Mouse (Mus musculus) liver, embryonic 16.5 days (tissue): ENCODE measurements around the gene Casq2. TPM values are rescaled to one million over a fixed set of nuclear protein-coding genes. Genes with fewer than 3 reads are reported as not detected.

ENCODE experiments used
- ATAC-seq: fragments of 200-750 bp; cut with Nextera tagmentation; 2 replicates; pipeline ENCODE4 v1.8.0; 2017; ENCODE audit warnings: low read depth, mild to moderate bottlenecking, moderate number of reproducible peaks, moderate library complexity
- H3K27ac ChIP-seq: fragments of 300-500 bp; sonication (generic); 2 replicates; pipeline ENCODE4 v1.5.1; 2014; ENCODE audit warnings: mild to moderate bottlenecking, low read length
- H3K27me3 ChIP-seq: fragments of 300-500 bp; sonication (generic); 2 replicates; pipeline ENCODE4 v1.6.1; 2014; ENCODE audit warnings: low read depth, low read length, mixed read lengths; ENCODE audit not compliant: control insufficient read depth, insufficient read depth
- H3K36me3 ChIP-seq: fragments of 300-500 bp; sonication (generic); 2 replicates; pipeline ENCODE4 v1.6.1; 2014; ENCODE audit warnings: mild to moderate bottlenecking; ENCODE audit not compliant: control insufficient read depth, insufficient read depth
- H3K4me1 ChIP-seq: fragments of 300-500 bp; sonication (generic); 2 replicates; pipeline ENCODE4 v1.6.1; 2014; ENCODE audit warnings: low read depth, low read length, mixed read lengths; ENCODE audit not compliant: control insufficient read depth
- H3K4me2 ChIP-seq: fragments of 300-500 bp; sonication (generic); 2 replicates; pipeline ENCODE4 v1.6.1; 2014; ENCODE audit warnings: low read depth, low read length, mixed read lengths
- H3K4me3 ChIP-seq: fragments of 300-500 bp; sonication (generic); 2 replicates; pipeline ENCODE4 v1.5.1; 2014; ENCODE audit warnings: low read depth, mild to moderate bottlenecking, low read length
- H3K9ac ChIP-seq: fragments of 300-500 bp; sonication (generic); 2 replicates; pipeline ENCODE4 v1.6.1; 2014; ENCODE audit warnings: low read depth, low read length
- H3K9me3 ChIP-seq: fragments of 300-500 bp; sonication (generic); replicated peaks from 2 replicates; pipeline ENCODE4 v1.6.1; 2016; ENCODE audit warnings: low read length; ENCODE audit not compliant: control insufficient read depth
- WGBS: fragments of 180-500 bp; shearing (Covaris S2); extraction: QIAGEN DNeasy Blood & Tissue Kit; methylation state at CpG from one replicate; pipeline ENCODE4 v1.1.7; 2014; ENCODE audit not compliant: insufficient replicate concordance; 5-methylcytosine and 5-hydroxymethylcytosine counted together
- polyA plus RNA-seq: library from polyadenylated mRNA; unstranded; fragments of >200 nt; fragmentation: Nextera tagmentation; extraction: Ambion mirVana; gene quantifications from 2 replicates; pipeline ENCODE4 v1.2.1, GENCODE M21; 2015

Gene Casq2
- polyA plus RNA-seq, 1 experiment from 2014 or later = 7.8 TPM

- no peaks in the 10 kb centered on the region for H3K36me3 ChIP-seq
- no peak for ATAC-seq
- 76% methylated on average over 6 of the region's 6 CpGs for WGBS
- H3K4me3 ChIP-seq = no peak overlapping the region
- H3K9me3 ChIP-seq = no peaks in the 10 kb centered on the region
- no peak overlapping the region for H3K4me2 ChIP-seq
- no peak overlapping the region for H3K9ac ChIP-seq
- no peaks in the 10 kb centered on the region for H3K27me3 ChIP-seq
- H3K4me1 ChIP-seq = peaks cover 37% of the 10 kb centered on the region
- H3K27ac ChIP-seq = no peak overlapping the region
Observed at GRCm38 (mm10) chr3:102146428-102146827, 60.2 kb downstream of the Casq2 start.

GRCm38 (mm10) chr3:102147189-102147588 is 61.0 kb downstream of the Casq2 start:
- Histone ChIP-seq H3K4me3 (no peak overlapping the region), H3K4me2 (no peak overlapping the region), H3K9me3 (no peaks in the 10 kb centered on the region), H3K36me3 (no peaks in the 10 kb centered on the region), H3K4me1 (peaks cover 37% of the 10 kb centered on the region), H3K27ac (no peak overlapping the region), H3K9ac (no peak overlapping the region), H3K27me3 (no peaks in the 10 kb centered on the region)
- ATAC-seq = no peak
- WGBS = 77% methylated on average over 4 of the region's 4 CpGs

GRCm38 (mm10) chr3:102149941-102150340 is 63.7 kb downstream of the Casq2 start:
- no peak for ATAC-seq
- WGBS = 61% methylated on average over 7 of the region's 7 CpGs

DNA sequence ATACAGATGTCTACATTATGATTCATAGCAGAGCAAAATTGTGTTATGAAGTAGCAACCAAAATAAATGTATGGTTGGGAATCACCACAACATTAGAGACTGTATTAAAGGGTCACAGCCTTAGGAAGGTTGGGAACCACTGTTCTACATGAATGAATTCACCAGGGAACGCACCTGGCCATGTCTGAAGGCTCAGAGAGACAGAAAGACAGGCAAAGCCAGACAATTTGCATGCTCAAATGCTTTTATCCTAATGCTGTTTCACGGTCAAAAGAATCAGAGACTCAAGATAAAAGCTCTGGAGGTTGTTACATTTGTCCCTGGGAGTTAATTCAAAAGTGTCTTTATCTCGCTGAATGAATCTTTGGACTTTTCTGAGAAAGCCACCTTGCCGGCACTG is 65.6 kb downstream of the Casq2 start:
- H3K9ac ChIP-seq = no peak overlapping the region

More at GRCm38 (mm10) chr3:102149941-102150340, 63.7 kb downstream of the Casq2 start:
- H3K4me2 ChIP-seq = no peak overlapping the region
- no peaks in the 10 kb centered on the region for H3K36me3 ChIP-seq
- no peaks in the 10 kb centered on the region for H3K27me3 ChIP-seq
- H3K4me1 ChIP-seq = peaks cover 13% of the 10 kb centered on the region
- H3K27ac ChIP-seq = no peak overlapping the region
- H3K9me3 ChIP-seq = no peaks in the 10 kb centered on the region
- H3K4me3 ChIP-seq = no peak overlapping the region
- H3K9ac ChIP-seq = no peak overlapping the region

DNA sequence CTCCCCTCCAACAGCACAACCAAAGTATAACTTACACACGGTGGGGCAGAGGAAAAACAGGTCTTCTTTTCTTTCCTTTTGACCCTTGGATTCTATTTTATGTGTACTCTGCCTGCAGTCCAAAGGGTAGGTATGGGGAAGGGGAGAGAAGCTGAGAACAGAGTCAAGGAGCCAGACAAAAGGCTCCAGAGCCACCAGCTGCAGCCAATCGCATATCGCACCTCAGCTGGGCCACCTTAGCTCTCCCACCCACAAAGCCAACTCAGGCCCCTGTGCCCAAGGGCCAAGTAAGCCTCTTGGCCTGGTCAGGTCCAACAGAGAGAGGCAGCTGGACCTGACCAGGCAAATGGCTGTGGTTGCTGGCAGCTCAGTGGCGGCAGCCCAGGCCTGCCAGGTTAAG is 66.3 kb downstream of the Casq2 start:
- H3K9me3 ChIP-seq = no peaks in the 10 kb centered on the region
- no peaks in the 10 kb centered on the region for H3K4me1 ChIP-seq
- no peak for ATAC-seq
- 65% methylated on average over 4 of the region's 4 CpGs for WGBS
- no peak overlapping the region for H3K4me2 ChIP-seq
- no peak overlapping the region for H3K4me3 ChIP-seq
- H3K36me3 ChIP-seq = peaks cover 18% of the 10 kb centered on the region
- no peak overlapping the region for H3K27ac ChIP-seq
- H3K27me3 ChIP-seq = no peaks in the 10 kb centered on the region
- no peak overlapping the region for H3K9ac ChIP-seq

More for the DNA sequence above, 65.6 kb downstream of the Casq2 start:
- H3K27me3 ChIP-seq = no peaks in the 10 kb centered on the region
- H3K36me3 ChIP-seq = peaks cover 11% of the 10 kb centered on the region
- H3K4me3 ChIP-seq = no peak overlapping the region
- no peak overlapping the region for H3K4me2 ChIP-seq
- no peak overlapping the region for H3K27ac ChIP-seq
- no peaks in the 10 kb centered on the region for H3K9me3 ChIP-seq
- ATAC-seq = no peak
- 74% methylated on average over 4 of the region's 4 CpGs for WGBS
- no peaks in the 10 kb centered on the region for H3K4me1 ChIP-seq

GRCm38 (mm10) chr3:102152872-102153271 is 66.7 kb downstream of the Casq2 start:
- H3K27me3 ChIP-seq = no peaks in the 10 kb centered on the region
- H3K9ac ChIP-seq = no peak overlapping the region
- 56% methylated on average over 4 of the region's 4 CpGs for WGBS
- H3K36me3 ChIP-seq = peaks cover 22% of the 10 kb centered on the region
- peaks cover 3% of the 10 kb centered on the region for H3K4me1 ChIP-seq
- ATAC-seq = no peak
- no peak overlapping the region for H3K27ac ChIP-seq
- H3K4me3 ChIP-seq = no peak overlapping the region
- no peaks in the 10 kb centered on the region for H3K9me3 ChIP-seq
- H3K4me2 ChIP-seq = no peak overlapping the region

DNA sequence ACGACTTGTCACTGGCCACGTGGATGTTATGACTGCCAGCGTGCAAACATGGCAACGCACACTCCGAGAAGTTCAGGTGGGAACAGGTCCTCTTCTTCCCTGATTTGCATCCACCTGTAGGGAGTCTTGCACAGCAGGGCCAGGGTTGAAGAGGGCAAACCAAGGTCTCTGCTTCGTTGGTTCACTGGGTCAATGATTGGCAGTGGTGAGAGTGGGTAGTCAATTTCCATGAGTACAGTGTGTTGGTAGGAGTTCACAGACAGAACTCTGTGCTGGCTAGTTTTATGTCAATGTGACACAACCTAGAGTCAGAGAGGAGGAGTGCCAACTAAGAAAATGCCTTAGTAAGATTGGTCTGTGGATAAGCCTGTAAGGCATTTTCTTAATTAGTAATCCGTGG is 67.9 kb downstream of the Casq2 start:
- H3K9ac ChIP-seq = no peak overlapping the region
- no peak overlapping the region for H3K4me3 ChIP-seq
- peaks cover 7% of the 10 kb centered on the region for H3K4me1 ChIP-seq
- WGBS = 86% methylated on average over 7 of the region's 7 CpGs
- no peak overlapping the region for H3K27ac ChIP-seq
- no peaks in the 10 kb centered on the region for H3K9me3 ChIP-seq
- no peak overlapping the region for H3K4me2 ChIP-seq
- peaks cover 32% of the 10 kb centered on the region for H3K36me3 ChIP-seq
- ATAC-seq = no peak
- no peaks in the 10 kb centered on the region for H3K27me3 ChIP-seq

DNA sequence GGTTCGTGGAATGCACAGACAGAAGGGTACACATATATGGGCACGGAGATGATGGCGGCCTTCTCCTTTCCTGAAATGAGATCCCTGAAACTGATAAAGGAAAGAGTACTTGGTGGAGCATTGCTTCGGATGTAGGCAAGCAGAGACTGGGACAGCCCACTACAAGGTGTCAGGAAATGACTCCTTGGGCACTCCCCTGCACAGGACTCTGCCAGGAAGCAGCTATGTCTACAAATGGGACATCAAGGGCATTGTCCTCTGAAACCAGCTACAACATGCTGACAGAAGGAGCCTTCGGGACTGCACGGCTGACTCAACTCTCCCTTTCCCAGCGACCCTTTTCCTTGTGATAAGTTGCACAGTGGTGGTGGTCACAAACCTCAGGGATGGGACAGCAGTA is 70.5 kb downstream of the Casq2 start:
- Histone ChIP-seq H3K27ac (no peak overlapping the region), H3K36me3 (peaks cover 54% of the 10 kb centered on the region), H3K9me3 (no peaks in the 10 kb centered on the region), H3K27me3 (no peaks in the 10 kb centered on the region), H3K4me1 (peaks cover 19% of the 10 kb centered on the region), H3K4me3 (no peak overlapping the region), H3K4me2 (no peak overlapping the region), H3K9ac (no peak overlapping the region)
- ATAC-seq = no peak
- WGBS = 79% methylated on average over 7 of the region's 7 CpGs

- no peak overlapping the region for H3K27ac ChIP-seq
- 42% methylated on average over 6 of the region's 6 CpGs for WGBS
- H3K4me1 ChIP-seq = peaks cover 20% of the 10 kb centered on the region
- no peak overlapping the region for H3K9ac ChIP-seq
- no peak overlapping the region for H3K4me3 ChIP-seq
- no peaks in the 10 kb centered on the region for H3K27me3 ChIP-seq
- no peak for ATAC-seq
- no peak overlapping the region for H3K4me2 ChIP-seq
- H3K36me3 ChIP-seq = peaks cover 55% of the 10 kb centered on the region
- no peaks in the 10 kb centered on the region for H3K9me3 ChIP-seq
Observed at GRCm38 (mm10) chr3:102157652-102158051, 71.4 kb downstream of the Casq2 start.
